Comparison of ENCODE assay signal across 11 mouse cellular contexts in the genomic region with DNA sequence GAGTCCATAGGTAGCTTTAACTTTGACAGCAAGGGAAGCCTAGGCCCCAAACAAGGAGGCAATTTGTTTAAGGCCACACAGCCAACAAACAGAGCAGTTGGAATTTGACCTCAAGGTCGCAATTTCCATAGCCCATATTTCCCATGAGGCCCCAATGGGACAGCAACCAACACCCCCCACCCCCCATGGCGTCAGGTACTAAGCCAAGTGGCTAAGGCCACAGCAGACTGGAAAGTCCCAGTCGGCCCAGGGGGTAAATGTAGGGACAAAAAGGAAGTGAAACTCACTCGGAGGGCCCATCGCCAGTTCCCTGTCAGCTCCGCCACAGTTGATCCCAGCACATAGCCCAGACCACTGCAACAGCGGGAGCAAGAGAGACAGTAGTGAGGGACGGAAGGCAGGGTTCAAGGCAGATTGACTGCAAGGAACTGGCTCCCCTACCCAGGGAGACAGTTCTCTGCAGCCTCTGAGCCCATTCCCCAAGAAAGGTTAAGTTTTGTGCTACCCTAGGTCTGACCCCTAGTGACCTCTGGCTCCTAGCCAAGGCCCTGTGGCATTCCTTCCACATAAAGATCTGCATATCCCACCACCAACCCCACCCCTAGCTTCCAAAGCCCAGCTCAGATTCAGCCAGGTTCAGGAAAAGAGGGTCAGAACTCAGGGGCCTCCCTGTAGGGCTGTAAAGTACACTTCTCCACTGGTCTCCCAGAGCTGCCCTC. TPM values are rescaled to one million over a fixed set of nuclear protein-coding genes. Genes with fewer than 3 reads are reported as not detected.
DNase-seq lines count a peak whose midpoint lies in the region; ATAC-seq and TF ChIP-seq lines count a peak whose summit lies in the region.
"Had no signal": no experiment of that assay in that cellular context is flagged by ENCODE, and none has a peak within 500 bp of the region (broad histone marks: within the 10 kb centered on the region; RNA-seq: fewer than 3 reads in every experiment).

No protein-coding gene starts in this region.

- peak overlapping the region; percentile 5; the same call in 1 of the 2 replicates for H3K27ac ChIP-seq in gastrocnemius, adult 2 months
- H3K27ac ChIP-seq in heart, embryonic 16.5 days (ENCODE audit: low read length): no peak overlapping the region
- H3K27ac ChIP-seq in lung, embryonic 14.5 days (ENCODE audit: low read depth): no peak overlapping the region
- no peak overlapping the region for H3K27ac ChIP-seq in midbrain, embryonic 15.5 days
- H3K27ac ChIP-seq: heart, embryonic 15.5 days; midbrain, embryonic 12.5 days had no signal

- TF ChIP-seq CTCF in gastrocnemius, adult 2 months (IDR thresholded peaks at IDR 0.05): no peak
- no peak for TF ChIP-seq CTCF in E14TG2a.4 (conservative IDR thresholded peaks at IDR 0.05; ENCODE audit: low read length)
- no peak for TF ChIP-seq CTCF in lung, embryonic 14.5 days (IDR thresholded peaks at IDR 0.05; ENCODE audit: low read depth)

- H3K4me1 ChIP-seq in E14TG2a.4 (replicated peaks; ENCODE audit: low read depth, low read length): peaks cover 54% of the 10 kb centered on the region
- H3K4me1 ChIP-seq in heart, embryonic 16.5 days (ENCODE audit: control insufficient read depth, insufficient read depth, low read length): peaks cover 5% of the 10 kb centered on the region; the same call in 1 of the 2 replicates
- H3K4me1 ChIP-seq in lung, embryonic 14.5 days (ENCODE audit: insufficient read depth): no peaks in the 10 kb centered on the region
- no peaks in the 10 kb centered on the region for H3K4me1 ChIP-seq in midbrain, embryonic 15.5 days
- H3K4me1 ChIP-seq: midbrain, embryonic 12.5 days had no signal

- H3K36me3 ChIP-seq in E14TG2a.4 (ENCODE audit: insufficient read depth, low read length): no peaks in the 10 kb centered on the region
- H3K36me3 ChIP-seq in heart, embryonic 16.5 days (ENCODE audit: control insufficient read depth, insufficient read depth): no peaks in the 10 kb centered on the region
- no peaks in the 10 kb centered on the region for H3K36me3 ChIP-seq in lung, embryonic 14.5 days (ENCODE audit: insufficient read depth)
- no peaks in the 10 kb centered on the region for H3K36me3 ChIP-seq in midbrain, embryonic 15.5 days (replicated peaks)
- H3K36me3 ChIP-seq: heart, embryonic 15.5 days; midbrain, embryonic 12.5 days had no signal

- H3K27me3 ChIP-seq in E14TG2a.4 (ENCODE audit: insufficient read depth, low read length): no peaks in the 10 kb centered on the region; the same call in 1 of the 2 replicates
- no peaks in the 10 kb centered on the region for H3K27me3 ChIP-seq in heart, embryonic 16.5 days (ENCODE audit: control insufficient read depth, insufficient read depth, low read length)
- no peaks in the 10 kb centered on the region for H3K27me3 ChIP-seq in lung, embryonic 14.5 days (ENCODE audit: insufficient read depth, low read length)
- H3K27me3 ChIP-seq in midbrain, embryonic 15.5 days (replicated peaks): no peaks in the 10 kb centered on the region
- H3K27me3 ChIP-seq: heart, embryonic 15.5 days; midbrain, embryonic 12.5 days had no signal

- intact Hi-C loops in gastrocnemius, adult 2 months (cut with DNase I): no loop called here
- intact Hi-C loops in gastrocnemius, postnatal 14 days (cut with DNase I; ENCODE audit: low total_unique reads): no loop called here
- intact Hi-C loops in left cerebral cortex, postnatal 14 days (cut with DNase I): no loop called here

- no peak overlapping the region for H3K4me2 ChIP-seq in heart, embryonic 16.5 days (ENCODE audit: low read depth, low read length)
- no peak overlapping the region for H3K4me2 ChIP-seq in lung, embryonic 14.5 days
- H3K4me2 ChIP-seq in midbrain, embryonic 15.5 days: no peak overlapping the region
- H3K4me2 ChIP-seq: heart, embryonic 15.5 days; midbrain, embryonic 12.5 days had no signal

- H3K9me3 ChIP-seq in E14TG2a.4 (ENCODE audit: low read length): no peaks in the 10 kb centered on the region
- H3K9me3 ChIP-seq in heart, embryonic 16.5 days (replicated peaks; ENCODE audit: control insufficient read depth, low read length): no peaks in the 10 kb centered on the region
- no peaks in the 10 kb centered on the region for H3K9me3 ChIP-seq in lung, embryonic 14.5 days (ENCODE audit: low read depth, low read length)
- H3K9me3 ChIP-seq in midbrain, embryonic 15.5 days: no peaks in the 10 kb centered on the region
- H3K9me3 ChIP-seq: heart, embryonic 15.5 days; midbrain, embryonic 12.5 days had no signal

- WGBS in heart, embryonic 16.5 days: 48% methylated on average over 8 of the region's 8 CpGs
- 64% methylated on average over 8 of the region's 8 CpGs for WGBS in lung, embryonic 14.5 days
- 68% methylated on average over 8 of the region's 8 CpGs for WGBS in midbrain, embryonic 15.5 days

- peak; percentile 45; the same call in 1 of the 2 replicates for ATAC-seq in heart, embryonic 16.5 days (replicated peaks; ENCODE audit: extremely low read depth, insufficient read depth, low FRiP score)
- ATAC-seq in lung, embryonic 14.5 days (ENCODE audit: insufficient read depth): no peak
- no peak for ATAC-seq in frontal cortex, adult (ENCODE audit: low TSS enrichment)
- ATAC-seq in midbrain, embryonic 15.5 days (replicated peaks): no peak

- no peak overlapping the region for H3K9ac ChIP-seq in heart, embryonic 16.5 days (ENCODE audit: low read length)
- H3K9ac ChIP-seq in lung, embryonic 14.5 days: no peak overlapping the region
- no peak overlapping the region for H3K9ac ChIP-seq in midbrain, embryonic 15.5 days
- H3K9ac ChIP-seq: heart, embryonic 15.5 days; midbrain, embryonic 12.5 days had no signal

- DNase-seq in gastrocnemius, adult 2 months: peak; percentile 48
- no peak for DNase-seq in gastrocnemius, postnatal 14 days
- DNase-seq in lung, embryonic 14.5 days: peak; percentile 13
- DNase-seq in left cerebral cortex, postnatal 14 days (ENCODE audit: low spot score in 2 of 2): no peak
- DNase-seq: cerebellum, adult 2 months had no signal

- H3K4me3 ChIP-seq in gastrocnemius, adult 2 months: no peak overlapping the region
- H3K4me3 ChIP-seq in E14TG2a.4 (replicated peaks; ENCODE audit: low read length): peak overlapping the region; percentile 14
- H3K4me3 ChIP-seq in heart, embryonic 16.5 days (ENCODE audit: low read length): no peak overlapping the region
- H3K4me3 ChIP-seq in lung, embryonic 14.5 days (ENCODE audit: low read depth, low read length): no peak overlapping the region
- no peak overlapping the region for H3K4me3 ChIP-seq in midbrain, embryonic 15.5 days
- H3K4me3 ChIP-seq: heart, embryonic 15.5 days; midbrain, embryonic 12.5 days had no signal

RNA-seq across cellular contexts. Expression of a gene that starts 12.1 kb away (rescaled TPM):
- total RNA-seq in gastrocnemius, adult 2 months (2021): under 1 TPM; 0.06 to 0.18 TPM
- under 1 TPM in 1 of 2 experiments, not detected in 1; 0.10 TPM for total RNA-seq in gastrocnemius, postnatal 14 days (2021)
- 0.54 and 1.0 TPM in 2 replicates for polyA plus RNA-seq in heart, embryonic 16.5 days (2015; fragmentation: Nextera tagmentation; extraction: Ambion mirVana)
- 0.09 TPM in 1 of 2 replicates, not detected in the other for polyA plus RNA-seq in lung, embryonic 14.5 days (2014; fragmentation: Nextera tagmentation; extraction: Ambion mirVana)
- 0.04 TPM in 1 of 2 replicates, not detected in the other for polyA plus RNA-seq in midbrain, embryonic 15.5 days (2015; fragmentation: Nextera tagmentation; extraction: Ambion mirVana)
- under 1 TPM; 0.13 to 0.23 TPM for total RNA-seq in left cerebral cortex, postnatal 14 days (2021)

RNA-seq across cellular contexts. Expression of a gene that starts 48.5 kb away (rescaled TPM):
- total RNA-seq in gastrocnemius, adult 2 months (2021): 10 to 100 TPM; 15.7 to 65.1 TPM
- 10 to 100 TPM; 11.4 to 14.7 TPM for total RNA-seq in gastrocnemius, postnatal 14 days (2021)
- polyA plus RNA-seq in heart, embryonic 16.5 days (2015; fragmentation: Nextera tagmentation; extraction: Ambion mirVana): 1.8 and 3.6 TPM in 2 replicates
- polyA plus RNA-seq in lung, embryonic 14.5 days (2014; fragmentation: Nextera tagmentation; extraction: Ambion mirVana): 7.5 and 8.5 TPM in 2 replicates
- 10.7 and 11.6 TPM in 2 replicates for polyA plus RNA-seq in midbrain, embryonic 15.5 days (2015; fragmentation: Nextera tagmentation; extraction: Ambion mirVana)
- total RNA-seq in left cerebral cortex, postnatal 14 days (2021): 10 to 100 TPM; 46.4 to 58.5 TPM

Comparison
In these comparisons a context has a peak if more than half of its experiments do, and no peak if none do; other contexts are left out.
1. DNase-seq: peak in gastrocnemius, adult 2 months (single experiment) and lung, embryonic 14.5 days (single experiment); none in gastrocnemius, postnatal 14 days (single experiment) and left cerebral cortex, postnatal 14 days (0 of 2).